Mouse (Mus musculus): ENCODE measurements around the gene Slc22a5.

GRCm38 (mm10) chr11:53842161-53842581 lies 49.3 kb downstream of the Slc22a5 start:
- TF ChIP-seq CTCF (IDR thresholded peaks at IDR 0.05; ENCODE audit: low read depth, low read length) (no peak), GATA1 (IDR thresholded peaks at IDR 0.05; ENCODE audit: borderline replicate concordance, low read length) (no peak), TAL1 (conservative IDR thresholded peaks at IDR 0.05; ENCODE audit: low read depth, low read length) (no peak), GATA2 (IDR thresholded peaks at IDR 0.05; ENCODE audit: borderline replicate concordance, low read depth, low read length) (no peak), POLR2AphosphoS5 (IDR thresholded peaks at IDR 0.05; ENCODE audit: insufficient replicate concordance, low read depth, low read length) (no peak)
